Mouse (Mus musculus) urinary bladder, postnatal 14 days (tissue): ENCODE data around the gene Epb41l5.

ENCODE experiments used
- DNase-seq: peaks from one replicate; pipeline ENCODE4 v3.0.0; 2021; ENCODE audit warnings: low spot score

Epb41l5 gene

DNA sequence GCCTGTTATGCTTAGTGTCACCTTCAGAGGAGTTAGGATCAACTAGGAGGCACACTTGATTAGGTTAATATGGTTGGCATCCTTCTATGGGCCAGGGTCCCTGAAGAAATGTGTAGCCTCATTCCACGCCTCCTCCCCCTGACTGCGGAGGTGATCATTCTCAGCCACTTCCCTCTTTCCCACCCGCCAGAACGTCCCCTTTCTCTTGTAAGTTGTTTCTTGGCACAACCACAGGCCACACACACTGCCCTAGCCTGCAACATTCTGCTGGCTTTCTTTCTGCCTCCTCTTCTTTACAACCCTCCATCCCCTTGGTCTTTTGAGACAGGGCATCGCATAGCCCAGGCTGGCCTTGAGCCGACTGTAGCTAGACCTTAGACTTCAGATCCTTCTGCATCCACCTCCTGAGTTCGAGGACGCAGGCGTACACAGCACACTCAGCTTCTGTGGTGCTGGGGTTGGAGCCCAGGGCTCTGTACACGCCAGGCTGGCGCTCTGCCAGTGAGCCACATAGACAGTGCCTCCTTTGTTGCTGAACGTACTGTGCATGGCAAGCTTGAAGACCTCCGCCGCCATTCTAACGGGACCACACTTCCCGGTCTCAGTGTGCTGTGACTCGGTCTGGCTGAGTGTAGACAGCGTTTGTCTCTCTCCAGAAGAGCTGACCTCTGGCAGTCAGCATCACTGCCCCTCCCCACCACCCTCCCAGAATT, 115.6 kb downstream of the Epb41l5 start:
- DNase-seq, result no peak

DNA sequence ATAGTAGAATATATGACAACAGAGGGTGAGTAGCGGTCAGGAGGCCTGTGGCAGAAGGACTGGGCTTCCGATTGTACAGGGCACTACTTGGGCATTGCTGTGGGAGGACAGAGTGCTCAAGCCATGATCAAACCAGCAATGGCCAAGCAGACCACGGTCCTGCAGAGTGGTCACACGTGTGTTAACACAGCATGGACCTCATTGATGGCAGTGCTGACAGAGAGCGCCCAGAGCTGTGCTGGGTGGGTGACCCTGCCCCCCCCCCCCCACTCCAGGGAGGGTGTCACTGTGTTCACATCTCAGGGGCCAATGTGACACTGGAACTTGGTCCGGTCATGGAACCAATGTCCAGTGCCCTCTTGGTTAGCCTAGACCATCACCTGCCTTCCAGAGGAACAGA, 116.6 kb downstream of the Epb41l5 start:
- DNase-seq, result no peak

DNA sequence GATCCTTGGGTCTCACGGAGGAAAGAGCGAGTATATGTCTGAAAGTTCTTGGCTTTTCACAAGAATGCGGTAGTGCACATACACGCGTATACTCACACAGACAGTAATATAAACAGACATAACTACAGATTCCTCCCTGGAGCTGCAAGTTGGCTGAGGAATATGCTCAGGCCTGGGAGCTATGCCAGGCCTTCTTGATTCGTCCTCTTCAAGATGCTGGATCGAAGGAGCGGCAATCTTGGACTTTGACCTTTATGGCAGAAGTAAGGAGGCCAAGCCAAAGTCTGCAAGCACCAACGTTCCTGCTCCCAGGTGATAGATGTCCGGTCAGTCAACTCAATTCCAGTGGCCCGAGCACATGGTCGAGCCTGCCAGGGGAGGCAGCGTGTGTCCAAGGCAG, 117.9 kb downstream of the Epb41l5 start:
- no peak for DNase-seq

DNA sequence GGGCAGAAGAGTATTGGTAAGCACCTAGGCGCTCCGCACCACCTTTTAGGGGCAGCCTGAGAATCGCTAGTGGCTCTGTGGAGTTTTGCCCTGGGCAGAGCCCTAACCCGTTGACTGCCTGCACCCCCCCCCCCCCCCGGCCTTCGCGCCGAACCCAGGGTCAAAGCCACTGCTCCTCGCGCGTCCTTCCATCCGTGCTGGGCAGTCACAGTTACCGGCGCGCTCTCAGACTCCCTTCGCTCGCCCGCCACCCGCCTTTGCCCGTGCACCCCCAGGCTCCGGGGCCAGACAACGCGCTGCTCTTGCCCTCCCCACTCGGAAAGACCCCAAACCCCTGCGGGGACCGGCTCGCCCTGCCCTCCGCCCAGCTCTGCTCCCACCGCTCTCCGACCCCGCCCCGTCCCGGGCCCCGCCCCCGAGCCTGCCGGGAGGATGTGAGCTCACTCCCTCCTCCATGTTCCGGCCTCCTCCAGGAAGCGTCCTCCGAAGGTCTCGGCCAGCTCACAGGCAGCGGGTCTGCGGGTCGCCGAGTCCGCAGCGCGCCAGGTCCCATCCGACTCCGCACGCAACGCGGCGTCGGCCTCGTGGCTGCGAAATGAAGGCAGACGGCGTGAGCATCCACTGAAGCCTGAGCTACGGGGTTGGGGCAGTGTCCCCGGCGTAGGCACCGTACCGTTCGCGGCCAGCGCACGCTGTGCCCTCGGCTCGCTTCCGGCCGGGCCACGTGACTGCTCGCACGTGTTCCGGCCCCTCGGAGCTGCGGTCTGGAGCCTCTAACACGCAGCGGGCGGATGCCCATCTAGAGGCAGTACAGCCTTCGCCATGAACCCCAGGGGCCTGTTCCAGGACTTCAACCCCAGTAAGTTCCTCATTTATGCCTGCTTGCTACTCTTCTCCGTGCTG, 122.9 kb downstream of the Epb41l5 start, which contains the start of gene Tmem185b:
Gene Tmem185b (plus strand): TSS at position 472 of the 903 bp plus-strand sequence.
- peak; percentile 93 for DNase-seq

DNA sequence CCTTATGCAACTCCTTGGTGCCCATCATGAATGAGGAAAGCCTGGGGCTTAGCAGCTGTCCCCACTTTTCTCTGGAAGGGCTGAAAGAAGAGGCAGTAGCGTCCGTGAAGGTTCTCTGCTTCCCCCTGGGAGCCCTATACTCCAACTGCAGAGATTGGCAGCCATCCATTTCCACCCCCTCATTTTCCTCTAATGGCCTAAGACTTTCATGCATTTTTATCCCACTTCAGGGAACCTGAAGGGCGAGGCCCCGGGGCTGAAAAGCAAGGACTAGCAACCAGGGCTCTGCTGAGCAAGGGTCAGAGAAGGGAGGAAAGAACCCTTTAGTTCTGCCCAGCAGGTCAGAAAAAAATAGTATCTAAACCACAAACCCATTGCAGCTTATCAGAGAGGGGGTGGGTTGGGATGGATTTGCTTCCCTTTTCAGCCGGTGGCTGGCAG, 123.8 kb downstream of the Epb41l5 start:
- DNase-seq, result no peak

DNA sequence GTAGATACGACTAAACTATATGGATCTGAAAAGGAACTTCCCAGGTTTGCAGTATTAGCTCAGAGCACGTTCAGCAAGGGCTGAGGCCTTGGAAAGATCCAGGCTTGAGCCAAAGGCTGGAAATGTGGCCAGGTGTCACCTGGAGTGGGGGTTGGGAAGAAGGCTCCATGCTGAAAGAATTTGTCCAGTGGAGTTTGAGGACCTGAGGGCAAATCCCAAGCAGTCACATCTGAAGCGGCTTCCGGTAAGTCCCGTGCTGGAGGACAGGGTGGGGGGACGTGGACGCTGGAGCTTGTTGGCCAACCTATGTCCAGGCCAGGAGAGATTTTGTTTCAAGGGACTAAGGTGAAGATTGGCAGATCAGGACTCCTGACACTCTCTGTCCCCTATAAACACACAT, 125.0 kb downstream of the Epb41l5 start:
- DNase-seq, result no peak

DNA sequence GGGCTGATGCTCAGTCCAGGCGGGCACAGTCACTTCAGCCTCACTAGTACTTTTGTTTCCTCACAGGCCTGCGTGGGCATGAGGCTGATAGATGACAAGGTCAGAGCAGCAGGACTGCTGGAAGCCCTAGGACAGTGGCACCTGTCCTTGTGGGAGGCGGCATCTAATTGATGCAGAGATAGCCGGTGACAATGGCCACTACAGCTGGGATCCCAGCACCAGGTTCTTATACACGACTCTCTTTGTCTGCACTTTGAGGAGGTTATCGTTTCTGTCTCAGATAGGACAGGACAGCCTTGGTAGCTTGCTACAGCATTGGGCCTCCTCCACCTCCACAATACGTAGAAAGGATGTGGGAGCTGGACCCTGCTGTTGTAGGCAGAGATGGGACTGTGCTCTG, 125.4 kb downstream of the Epb41l5 start:
- no peak for DNase-seq

DNA sequence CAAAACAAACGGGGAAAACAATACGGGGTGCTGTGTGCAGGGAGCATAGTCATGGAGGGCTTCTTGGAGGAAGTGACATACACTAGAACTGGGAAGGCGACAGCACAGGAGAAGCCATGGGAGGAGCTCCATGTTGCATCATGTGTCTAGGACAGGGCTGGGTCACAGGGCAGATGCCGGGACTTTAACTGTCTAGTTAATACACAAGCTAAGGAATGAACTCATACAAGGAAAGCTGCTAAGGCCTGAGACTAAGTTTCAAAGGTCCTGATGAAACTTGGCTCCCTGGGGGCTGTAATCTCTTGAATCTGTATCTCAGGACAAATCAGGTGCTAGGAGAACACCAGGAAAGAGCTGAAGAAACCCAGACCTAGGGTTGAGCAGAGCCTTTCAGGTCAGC, 126.1 kb downstream of the Epb41l5 start:
- DNase-seq, result no peak

DNA sequence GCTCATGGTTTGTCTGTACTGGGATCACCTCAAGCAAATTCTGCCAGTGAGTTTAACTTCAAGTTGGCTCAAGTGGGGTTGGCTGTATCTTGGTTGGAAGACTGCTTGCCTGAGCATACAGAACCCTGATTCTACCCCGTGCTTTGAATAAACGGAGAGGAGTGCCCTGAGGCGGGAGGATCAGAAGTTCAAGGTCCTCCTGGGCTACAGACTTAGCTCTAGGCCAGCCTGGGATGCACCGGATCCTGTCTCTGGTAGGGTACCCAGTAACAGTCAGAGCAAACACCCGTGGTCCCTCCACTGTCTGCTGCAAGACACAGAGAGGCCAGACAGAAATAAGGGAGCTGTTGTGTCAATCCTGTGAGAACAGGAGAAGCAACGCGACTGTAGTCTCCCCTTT, 127.1 kb downstream of the Epb41l5 start:
- DNase-seq, result no peak

DNA sequence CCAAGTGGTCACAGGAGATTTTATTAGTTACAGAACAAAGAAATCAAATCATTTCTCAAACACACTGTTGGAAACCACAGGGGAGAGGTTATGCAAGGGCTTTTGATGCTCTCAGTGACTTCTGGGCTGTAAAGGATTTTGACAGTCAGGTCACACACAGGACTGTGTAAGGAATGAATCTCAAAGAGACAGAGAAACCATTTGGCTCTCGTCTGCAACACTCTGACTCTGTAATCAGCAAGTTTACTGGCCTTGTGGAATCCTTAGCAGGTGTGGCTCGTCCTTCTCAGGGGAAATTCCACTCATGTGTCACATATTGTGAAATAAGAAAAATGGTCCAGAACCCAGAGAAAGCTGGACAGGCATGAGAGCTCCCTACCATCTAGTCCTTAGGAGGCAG, 127.8 kb downstream of the Epb41l5 start:
- DNase-seq, result peak; percentile 55

DNA sequence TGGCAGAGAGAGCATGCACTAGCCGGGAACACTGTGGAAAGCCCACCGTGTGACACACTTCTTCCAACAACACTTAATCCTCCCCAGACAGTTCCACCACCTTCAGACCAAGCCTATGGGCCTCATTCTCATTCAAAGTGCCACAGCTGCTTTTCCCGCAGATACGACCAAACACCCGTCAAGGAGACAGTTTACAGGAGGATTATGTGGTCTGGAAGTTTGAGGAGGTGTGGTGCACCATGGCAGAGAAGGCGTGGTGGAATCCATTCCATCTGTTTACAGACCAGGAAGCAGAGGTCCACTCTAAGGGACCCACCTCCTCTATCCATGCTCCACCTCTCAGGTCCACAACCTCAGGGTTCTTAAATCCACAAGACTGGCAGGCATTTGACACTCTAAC, 129.5 kb downstream of the Epb41l5 start:
- no peak for DNase-seq

DNA sequence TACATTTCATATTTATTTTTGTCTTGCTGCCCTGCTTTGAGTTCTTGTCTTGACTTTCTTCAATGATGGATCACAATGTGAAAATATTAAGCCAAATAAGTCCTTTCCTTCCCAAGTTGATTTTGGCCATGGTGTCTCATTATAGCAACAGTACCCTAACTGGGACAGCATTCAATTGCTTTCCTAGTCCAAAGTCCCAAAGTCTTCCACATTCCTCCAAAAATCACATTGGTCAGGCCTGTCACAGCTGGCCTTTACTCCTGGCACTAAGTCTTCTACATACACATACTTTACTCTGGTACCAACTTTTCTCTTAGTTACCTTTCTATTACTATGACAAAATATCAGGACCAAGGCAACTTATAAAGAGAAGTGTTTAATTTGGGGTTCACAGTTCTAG, 130.0 kb downstream of the Epb41l5 start:
- no peak for DNase-seq

DNA sequence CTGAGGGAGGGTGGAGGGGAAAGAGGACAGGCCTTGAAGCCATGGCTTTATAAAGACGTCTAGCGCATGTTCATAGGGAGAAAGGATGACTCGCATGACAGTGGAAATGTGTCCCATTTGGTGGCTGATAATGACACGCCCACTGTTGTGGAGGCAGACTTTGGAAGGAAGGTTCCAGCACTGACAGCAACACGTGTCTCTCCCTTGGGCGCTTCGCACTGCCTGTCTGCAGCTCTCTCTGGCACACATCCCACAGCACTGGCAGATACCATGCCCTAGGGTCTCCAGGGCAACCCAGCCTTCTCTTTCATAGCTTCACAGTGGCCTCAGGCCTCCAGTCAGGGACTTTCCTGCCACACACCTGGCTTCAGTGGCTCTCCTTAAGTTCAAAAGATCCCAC, 130.7 kb downstream of the Epb41l5 start:
- no peak for DNase-seq

DNA sequence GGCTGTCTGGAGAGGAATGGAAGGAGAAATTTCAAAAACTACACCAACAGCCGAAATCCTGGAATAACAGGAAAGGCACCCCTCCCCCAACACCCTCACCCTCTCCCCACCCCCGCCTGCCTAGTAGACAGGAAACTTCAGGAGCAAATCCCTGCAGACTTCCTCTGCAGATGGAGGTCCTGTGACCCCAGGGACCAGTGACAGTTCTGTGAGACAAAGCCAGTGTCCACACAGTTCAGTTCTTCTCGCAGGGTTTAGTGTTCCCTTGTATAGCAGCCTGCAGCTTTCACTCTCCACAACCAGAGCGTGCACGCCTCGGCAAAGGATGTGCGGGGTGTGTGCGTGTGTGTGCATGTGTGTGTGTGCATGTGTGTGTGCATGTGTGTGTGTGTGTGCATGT, 137.9 kb downstream of the Epb41l5 start:
- DNase-seq, result no peak

DNA sequence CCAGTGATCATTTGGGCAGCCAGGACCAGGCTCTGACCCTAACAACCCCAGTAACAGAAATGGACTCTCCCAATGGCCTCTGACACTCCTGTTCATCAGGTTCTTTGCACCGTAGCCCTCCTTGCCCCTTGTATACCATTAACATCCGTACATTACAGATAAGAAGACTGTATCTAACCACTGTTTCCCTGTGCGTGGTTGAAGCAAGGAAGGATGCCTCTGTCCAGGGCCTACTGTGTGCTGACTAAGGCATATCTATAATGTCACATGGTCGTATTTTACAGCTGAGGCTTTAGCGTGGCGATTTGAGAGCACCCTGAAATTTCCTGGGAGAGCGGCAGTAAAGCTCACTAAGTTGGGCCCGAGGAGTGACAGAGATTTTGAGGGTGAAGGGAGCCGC, 138.4 kb downstream of the Epb41l5 start:
- no peak for DNase-seq

DNA sequence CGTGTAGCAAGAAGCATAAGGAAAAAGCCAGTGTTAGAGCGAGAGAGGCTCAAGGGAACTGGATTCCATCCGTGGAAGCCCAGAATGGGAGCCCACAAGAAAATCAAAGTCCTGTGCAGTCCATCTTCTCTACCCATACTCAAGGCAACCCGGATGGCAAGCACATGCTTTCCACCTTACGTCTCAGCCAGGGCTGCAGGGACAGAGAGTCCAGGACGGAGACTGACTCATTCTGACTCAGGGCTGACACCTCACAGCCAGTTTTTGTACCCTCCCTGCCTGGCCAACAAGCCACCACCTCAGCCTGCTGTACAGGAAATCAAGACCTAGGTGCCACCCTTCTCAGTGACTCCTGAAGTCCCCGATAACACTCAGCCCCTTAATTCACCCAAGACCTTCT, 139.3 kb downstream of the Epb41l5 start:
- peak; percentile 52 for DNase-seq

DNA sequence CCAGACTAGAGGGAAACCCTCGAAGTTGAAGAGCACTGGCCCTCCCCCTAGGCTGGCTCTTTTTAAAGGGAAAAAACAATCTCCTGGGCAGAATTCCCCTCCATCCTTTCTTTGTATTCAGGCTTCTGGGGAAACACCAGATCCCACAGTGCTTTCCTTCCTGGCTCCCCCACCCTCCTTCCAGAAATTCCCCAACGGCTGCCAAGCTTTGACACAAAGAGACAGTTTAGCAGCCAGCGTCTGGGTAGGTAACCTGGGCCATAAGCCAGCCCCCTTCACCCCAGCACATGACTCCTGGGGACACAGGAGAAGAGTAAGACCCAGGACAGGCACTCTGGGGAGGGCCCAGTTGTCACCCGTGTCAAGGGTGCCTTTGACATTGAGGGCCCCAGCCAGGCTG, 140.3 kb downstream of the Epb41l5 start:
- no peak for DNase-seq

DNA sequence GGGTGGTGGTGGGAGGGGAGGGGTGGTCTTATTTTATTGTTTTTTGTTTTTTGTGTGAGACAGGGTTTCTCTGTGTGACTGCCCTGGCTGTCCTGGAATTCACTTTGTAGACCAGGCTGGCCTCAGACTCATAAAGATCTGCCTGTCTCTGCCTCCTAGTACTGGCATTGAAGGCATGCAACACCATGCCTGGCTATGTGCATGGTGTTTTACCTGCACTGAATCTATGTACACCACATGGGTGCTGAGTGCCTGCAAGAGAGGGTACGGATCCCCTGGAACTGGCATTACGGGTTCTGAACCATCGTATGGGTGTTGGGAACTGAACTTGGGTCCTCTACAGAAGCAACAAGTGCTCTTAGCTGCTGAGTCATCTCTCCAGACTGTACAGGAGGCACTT, 142.8 kb downstream of the Epb41l5 start:
- no peak for DNase-seq

DNA sequence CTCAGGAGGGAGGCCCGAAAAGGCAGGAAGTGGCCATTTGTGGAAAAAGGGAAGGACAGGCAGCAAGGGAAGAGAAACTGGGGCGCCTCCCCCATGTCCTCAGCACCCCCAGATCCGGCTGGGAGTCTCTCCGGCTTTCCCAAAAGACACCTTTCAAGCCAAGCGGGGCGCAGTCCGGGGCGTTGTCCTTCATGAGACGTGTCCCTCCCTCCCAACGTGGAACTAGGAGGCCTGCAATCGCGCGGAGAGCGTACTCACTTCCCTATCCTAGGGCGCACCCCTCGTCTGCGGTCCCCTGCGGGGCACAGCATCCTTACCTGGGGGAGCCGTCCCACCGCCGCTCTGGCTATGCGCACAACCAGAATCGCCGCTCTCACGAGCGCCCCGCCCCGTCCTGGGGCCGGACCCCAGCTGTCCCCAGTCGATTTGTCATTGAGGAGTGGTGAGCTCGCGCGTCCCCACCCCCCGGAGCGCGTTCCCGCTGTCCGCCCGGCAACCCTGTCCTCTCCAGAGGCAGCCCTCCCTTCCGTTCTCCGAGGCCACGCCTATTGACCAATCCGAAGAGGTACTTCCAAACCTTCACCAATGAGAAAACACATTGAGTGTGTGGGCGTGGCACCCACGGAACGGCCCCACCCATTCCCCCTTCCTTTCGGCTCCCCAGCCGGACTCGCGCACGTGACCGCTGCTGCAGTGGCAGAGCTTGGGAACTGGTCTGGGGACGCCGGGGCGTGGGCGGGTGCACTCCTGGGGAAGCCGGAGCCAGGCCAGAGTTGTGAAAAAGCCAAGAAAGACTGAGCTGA, 144.3 kb downstream of the Epb41l5 start, which contains the start of gene Ralb:
Gene Ralb (minus strand): TSS at position 535 of the 803 bp plus-strand sequence.
- DNase-seq, result peak; percentile 98

DNA sequence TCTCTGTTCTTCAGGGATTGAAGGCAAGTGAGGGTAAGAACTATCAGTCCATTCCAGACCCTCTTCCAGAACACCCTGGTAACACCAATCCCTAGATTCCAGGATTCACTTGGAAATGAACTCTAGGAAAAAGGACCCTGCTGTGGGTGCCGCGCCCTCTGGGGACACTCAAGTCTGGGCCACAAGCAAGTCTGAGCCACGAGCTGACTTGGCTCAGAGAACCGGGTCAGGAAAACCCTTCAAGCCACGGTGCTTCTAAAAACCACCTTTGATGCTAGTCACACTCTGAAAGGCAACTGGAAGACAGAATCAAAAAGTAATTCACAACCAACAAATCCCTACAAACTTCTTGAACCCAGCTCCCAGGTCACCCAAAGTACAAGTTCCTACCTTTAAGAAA, 145.0 kb downstream of the Epb41l5 start:
- no peak for DNase-seq

DNA sequence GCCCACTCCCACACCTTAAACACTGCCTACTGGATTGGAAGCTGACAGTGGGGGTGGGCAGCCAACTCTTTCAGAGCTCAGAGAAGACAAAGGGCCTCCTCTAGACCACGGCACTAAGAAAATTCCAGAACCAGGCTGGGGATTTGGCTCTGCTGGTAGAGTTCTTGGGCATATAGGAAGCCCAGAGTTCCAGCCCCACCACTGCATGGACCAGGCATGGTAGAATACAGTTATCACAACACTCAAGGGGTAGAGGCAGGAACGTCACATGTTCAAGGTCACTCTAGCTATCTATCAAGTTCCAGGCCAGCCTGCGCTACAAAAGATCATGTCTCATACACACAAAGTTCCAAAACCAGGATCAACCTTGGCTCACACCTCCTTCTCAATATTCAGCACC, 145.6 kb downstream of the Epb41l5 start:
- DNase-seq, result no peak

DNA sequence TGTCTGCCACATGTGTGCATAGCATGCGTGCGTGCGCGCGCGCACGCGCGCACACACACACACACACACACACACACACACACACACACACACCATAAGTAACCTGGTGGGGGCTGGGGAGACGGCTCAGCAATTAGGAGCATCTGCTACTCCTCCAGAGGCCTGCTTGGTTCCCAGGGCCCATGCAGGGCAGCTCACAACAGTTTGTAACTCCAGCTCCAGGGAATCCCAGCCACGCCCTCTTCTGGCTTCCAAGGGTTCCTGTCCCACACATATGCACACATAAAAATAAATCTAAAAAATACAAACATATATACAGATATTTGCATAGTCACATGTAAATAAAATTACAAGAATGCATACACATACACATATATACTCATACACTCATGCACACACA, 146.1 kb downstream of the Epb41l5 start:
- DNase-seq, result no peak
